Mouse (Mus musculus) liver, embryonic 16.5 days (tissue): ENCODE results near the gene Atg2a. TPM values are rescaled to one million over a fixed set of nuclear protein-coding genes. Genes with fewer than 3 reads are reported as not detected.

ENCODE experiments used
- ATAC-seq: fragments of 200-750 bp; cut with Nextera tagmentation; 2 replicates; pipeline ENCODE4 v1.8.0; 2017; ENCODE audit warnings: low read depth, mild to moderate bottlenecking, moderate number of reproducible peaks, moderate library complexity
- H3K27ac ChIP-seq: fragments of 300-500 bp; sonication (generic); 2 replicates; pipeline ENCODE4 v1.5.1; 2014; ENCODE audit warnings: mild to moderate bottlenecking, low read length
- H3K27me3 ChIP-seq: fragments of 300-500 bp; sonication (generic); 2 replicates; pipeline ENCODE4 v1.6.1; 2014; ENCODE audit warnings: low read depth, low read length, mixed read lengths; ENCODE audit not compliant: control insufficient read depth, insufficient read depth
- H3K36me3 ChIP-seq: fragments of 300-500 bp; sonication (generic); 2 replicates; pipeline ENCODE4 v1.6.1; 2014; ENCODE audit warnings: mild to moderate bottlenecking; ENCODE audit not compliant: control insufficient read depth, insufficient read depth
- H3K4me1 ChIP-seq: fragments of 300-500 bp; sonication (generic); 2 replicates; pipeline ENCODE4 v1.6.1; 2014; ENCODE audit warnings: low read depth, low read length, mixed read lengths; ENCODE audit not compliant: control insufficient read depth
- H3K4me2 ChIP-seq: fragments of 300-500 bp; sonication (generic); 2 replicates; pipeline ENCODE4 v1.6.1; 2014; ENCODE audit warnings: low read depth, low read length, mixed read lengths
- H3K4me3 ChIP-seq: fragments of 300-500 bp; sonication (generic); 2 replicates; pipeline ENCODE4 v1.5.1; 2014; ENCODE audit warnings: low read depth, mild to moderate bottlenecking, low read length
- H3K9ac ChIP-seq: fragments of 300-500 bp; sonication (generic); 2 replicates; pipeline ENCODE4 v1.6.1; 2014; ENCODE audit warnings: low read depth, low read length
- H3K9me3 ChIP-seq: fragments of 300-500 bp; sonication (generic); replicated peaks from 2 replicates; pipeline ENCODE4 v1.6.1; 2016; ENCODE audit warnings: low read length; ENCODE audit not compliant: control insufficient read depth
- WGBS: fragments of 180-500 bp; shearing (Covaris S2); extraction: QIAGEN DNeasy Blood & Tissue Kit; methylation state at CpG from one replicate; pipeline ENCODE4 v1.1.7; 2014; ENCODE audit not compliant: insufficient replicate concordance; 5-methylcytosine and 5-hydroxymethylcytosine counted together
- polyA plus RNA-seq: library from polyadenylated mRNA; unstranded; fragments of >200 nt; fragmentation: Nextera tagmentation; extraction: Ambion mirVana; gene quantifications from 2 replicates; pipeline ENCODE4 v1.2.1, GENCODE M21; 2015

The Atg2a gene
- polyA plus RNA-seq, 1 experiment from 2014 or later: 6.1 TPM

- H3K4me3 ChIP-seq: peak within 1 kb of the TSS; percentile 85
- peak within 1 kb of the TSS; percentile 89 for H3K9ac ChIP-seq
- under 1% methylated on average over 102 of the region's 106 CpGs for WGBS
- no peaks in the 10 kb centered on the region for H3K9me3 ChIP-seq
- H3K4me2 ChIP-seq: peak within 1 kb of the TSS; percentile 98
- peak within 1 kb of the TSS; percentile 88 for H3K27ac ChIP-seq
- H3K27me3 ChIP-seq: no peaks in the 10 kb centered on the region
- peaks cover 64% of the 10 kb centered on the region for H3K4me1 ChIP-seq
- H3K36me3 ChIP-seq: peaks cover 8% of the 10 kb centered on the region
- peak; percentile 92 for ATAC-seq
Measured at GRCm38 (mm10) chr19:6276426-6277421, 35.3 kb downstream of the Atg2a start, which contains the start of gene Ehd1. TSS of gene Ehd1 (plus strand) at chr19:6276725.

- 8% methylated on average over 10 of the region's 10 CpGs for WGBS
Measured at GRCm38 (mm10) chr19:6277661-6278438, 36.4 kb downstream of the Atg2a start.

GRCm38 (mm10) chr19:6278439-6279073 lies 37.1 kb downstream of the Atg2a start:
- H3K4me1 ChIP-seq: peaks cover 76% of the 10 kb centered on the region
- no peaks in the 10 kb centered on the region for H3K27me3 ChIP-seq
- H3K9me3 ChIP-seq: no peaks in the 10 kb centered on the region
- peaks cover 14% of the 10 kb centered on the region for H3K36me3 ChIP-seq
- H3K27ac ChIP-seq: peak overlapping the region; percentile 88
- peak overlapping the region; percentile 89 for H3K9ac ChIP-seq
- H3K4me3 ChIP-seq: peak overlapping the region; percentile 85
- 34% methylated on average over 6 of the region's 6 CpGs for WGBS
- H3K4me2 ChIP-seq: peak overlapping the region; percentile 98
- ATAC-seq: no peak

More at GRCm38 (mm10) chr19:6277661-6278438, 36.4 kb downstream of the Atg2a start:
- H3K27ac ChIP-seq: peak overlapping the region; percentile 88
- H3K9ac ChIP-seq: peak overlapping the region; percentile 89
- H3K4me2 ChIP-seq: peak overlapping the region; percentile 98
- peaks cover 14% of the 10 kb centered on the region for H3K36me3 ChIP-seq
- no peaks in the 10 kb centered on the region for H3K9me3 ChIP-seq
- peaks cover 72% of the 10 kb centered on the region for H3K4me1 ChIP-seq
- H3K4me3 ChIP-seq: peak overlapping the region; percentile 85
- no peaks in the 10 kb centered on the region for H3K27me3 ChIP-seq
- peak; percentile 20 for ATAC-seq

GRCm38 (mm10) chr19:6279481-6280144 lies 38.1 kb downstream of the Atg2a start:
- H3K4me1 ChIP-seq: peaks cover 83% of the 10 kb centered on the region
- ATAC-seq: no peak
- peaks cover 14% of the 10 kb centered on the region for H3K36me3 ChIP-seq
- 70% methylated on average over 6 of the region's 6 CpGs for WGBS
- peak overlapping the region; percentile 98 for H3K4me2 ChIP-seq
- H3K4me3 ChIP-seq: peak overlapping the region; percentile 85
- H3K9ac ChIP-seq: peak overlapping the region; percentile 56
- no peaks in the 10 kb centered on the region for H3K27me3 ChIP-seq
- no peaks in the 10 kb centered on the region for H3K9me3 ChIP-seq
- H3K27ac ChIP-seq: peak overlapping the region; percentile 77

GRCm38 (mm10) chr19:6280554-6280953 lies 39.1 kb downstream of the Atg2a start:
- Histone ChIP-seq H3K36me3 (peaks cover 14% of the 10 kb centered on the region), H3K9ac (no peak overlapping the region), H3K27me3 (no peaks in the 10 kb centered on the region), H3K4me3 (no peak overlapping the region; the same call in 1 of the 2 replicates), H3K4me2 (peak overlapping the region; percentile 98), H3K27ac (peak overlapping the region; percentile 77), H3K4me1 (peaks cover 88% of the 10 kb centered on the region), H3K9me3 (no peaks in the 10 kb centered on the region)
- 77% methylated on average over 7 of the region's 7 CpGs for WGBS
- ATAC-seq: no peak

- peak overlapping the region; percentile 42 for H3K27ac ChIP-seq
- WGBS: 64% methylated on average over 14 of the region's 14 CpGs
- no peak for ATAC-seq
- no peak overlapping the region for H3K9ac ChIP-seq
- H3K4me2 ChIP-seq: no peak overlapping the region
- no peaks in the 10 kb centered on the region for H3K9me3 ChIP-seq
- H3K4me1 ChIP-seq: peaks cover 89% of the 10 kb centered on the region
- H3K4me3 ChIP-seq: no peak overlapping the region
- peaks cover 14% of the 10 kb centered on the region for H3K36me3 ChIP-seq
- no peaks in the 10 kb centered on the region for H3K27me3 ChIP-seq
Measured at GRCm38 (mm10) chr19:6281122-6282020, 39.9 kb downstream of the Atg2a start.

GRCm38 (mm10) chr19:6283001-6283400 lies 41.5 kb downstream of the Atg2a start:
- H3K9ac ChIP-seq: peak overlapping the region; percentile 54
- no peaks in the 10 kb centered on the region for H3K27me3 ChIP-seq
- peak overlapping the region; percentile 96 for H3K27ac ChIP-seq
- 9% methylated on average over 5 of the region's 5 CpGs for WGBS
- H3K4me2 ChIP-seq: peak overlapping the region; percentile 22
- peaks cover 20% of the 10 kb centered on the region for H3K36me3 ChIP-seq
- peak; percentile 49 for ATAC-seq
- H3K9me3 ChIP-seq: no peaks in the 10 kb centered on the region
- H3K4me1 ChIP-seq: peaks cover 100% of the 10 kb centered on the region
- no peak overlapping the region for H3K4me3 ChIP-seq
